Mouse (Mus musculus) forebrain, embryonic 14.5 days (tissue): ENCODE measurements around the gene Cldn4. TPM values are rescaled to one million over a fixed set of nuclear protein-coding genes. Genes with fewer than 3 reads are reported as not detected.
"Not testable (repeated sequence)": the region's sequence is repeated elsewhere in the genome, so short reads cannot be mapped to it uniquely, and the experiment has no call there.

Experiments
- ATAC-seq: fragments of 200-750 bp; cut with Nextera tagmentation; 2 replicates; pipeline ENCODE4 v1.8.0; 2017; ENCODE audit warnings: mild to moderate bottlenecking, moderate library complexity
- DNase-seq: peaks from one replicate; pipeline ENCODE4 v3.0.0-alpha.2; 2015; ENCODE audit warnings: low spot score
- H3K27ac ChIP-seq: fragments of 300-500 bp; sonication (generic); 2 replicates; pipeline ENCODE4 v1.5.1; 2014; ENCODE audit warnings: low read depth, mild to moderate bottlenecking, control low read depth, low read length, moderate library complexity
- H3K27me3 ChIP-seq: fragments of 300-500 bp; sonication (generic); replicated peaks from 2 replicates; pipeline ENCODE4 v1.6.1; 2014; ENCODE audit warnings: low read length, control low read depth, mixed read lengths; ENCODE audit not compliant: control insufficient read depth, insufficient read depth
- H3K36me3 ChIP-seq: fragments of 300-500 bp; sonication (generic); 2 replicates; pipeline ENCODE4 v1.6.1; 2014; ENCODE audit warnings: low read length, control low read depth; ENCODE audit not compliant: control insufficient read depth, insufficient read depth
- H3K4me1 ChIP-seq: fragments of 300-500 bp; sonication (generic); 2 replicates; pipeline ENCODE4 v1.6.1; 2014; ENCODE audit warnings: antibody characterized with exemption, low read length, control low read depth; ENCODE audit not compliant: control insufficient read depth, insufficient read depth
- H3K4me2 ChIP-seq: fragments of 300-500 bp; sonication (generic); 2 replicates; pipeline ENCODE4 v1.6.1; 2014; ENCODE audit warnings: mild to moderate bottlenecking, control low read depth, low read length
- H3K4me3 ChIP-seq: fragments of 300-500 bp; sonication (generic); 2 replicates; pipeline ENCODE4 v1.5.1; 2014; ENCODE audit warnings: low read depth, low read length, control low read depth
- H3K9ac ChIP-seq: fragments of 300-500 bp; sonication (generic); 2 replicates; pipeline ENCODE4 v1.6.1; 2014; ENCODE audit warnings: mild to moderate bottlenecking, low read length, control low read depth, moderate library complexity
- H3K9me3 ChIP-seq: fragments of 300-500 bp; sonication (generic); replicated peaks from 2 replicates; pipeline ENCODE4 v1.6.1; 2016; ENCODE audit warnings: low read length, control low read depth, mixed read lengths; ENCODE audit not compliant: control insufficient read depth
- WGBS: fragments of 180-500 bp; shearing (Covaris S2); extraction: QIAGEN DNeasy Blood & Tissue Kit; methylation state at CpG from one replicate; pipeline ENCODE4 v1.1.7; 2014; 5-methylcytosine and 5-hydroxymethylcytosine counted together
- polyA plus RNA-seq: library from polyadenylated mRNA; unstranded; fragments of >200 nt; fragmentation: Nextera tagmentation; extraction: Ambion mirVana; gene quantifications from 2 replicates; pipeline ENCODE4 v1.2.1, GENCODE M21; 2014

The Cldn4 gene
- polyA plus RNA-seq, 1 experiment from 2014 or later = not detected

DNA sequence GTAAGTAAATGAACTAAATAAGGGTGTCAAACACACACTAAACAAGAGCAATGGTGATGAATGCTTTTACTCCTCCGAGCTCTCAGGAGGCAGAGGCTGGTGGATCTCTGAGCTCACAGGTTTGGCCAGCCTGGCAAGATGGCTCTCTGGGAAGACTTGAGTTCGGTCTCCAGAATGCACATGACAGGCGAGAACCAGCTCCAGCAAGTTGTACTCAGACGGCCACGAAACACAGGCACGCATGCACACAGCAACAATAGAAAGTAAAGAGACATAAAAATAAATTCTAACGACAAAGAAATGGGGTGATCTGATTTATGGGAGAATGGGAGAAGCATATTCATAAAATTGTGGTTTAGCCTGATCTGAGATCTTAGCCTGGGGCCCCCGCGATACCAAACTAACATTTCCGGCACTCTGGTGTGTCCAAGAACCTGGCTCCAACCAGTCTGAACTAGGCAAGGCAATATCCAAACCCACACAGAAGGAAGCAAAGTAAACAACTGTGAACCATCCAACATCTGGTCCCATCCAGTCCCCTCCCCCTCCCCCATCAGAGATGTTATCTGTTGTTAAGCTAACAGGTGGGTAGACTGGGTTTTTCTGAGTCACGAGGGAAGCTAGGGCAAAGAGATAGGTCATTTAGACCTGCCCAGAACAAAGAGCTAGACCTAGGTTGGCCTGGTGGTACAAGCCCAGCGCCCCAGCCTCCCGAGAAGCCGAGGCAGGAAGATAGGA is 5.1 kb downstream of the Cldn4 start:
- no peak overlapping the region for H3K27ac ChIP-seq

DNA sequence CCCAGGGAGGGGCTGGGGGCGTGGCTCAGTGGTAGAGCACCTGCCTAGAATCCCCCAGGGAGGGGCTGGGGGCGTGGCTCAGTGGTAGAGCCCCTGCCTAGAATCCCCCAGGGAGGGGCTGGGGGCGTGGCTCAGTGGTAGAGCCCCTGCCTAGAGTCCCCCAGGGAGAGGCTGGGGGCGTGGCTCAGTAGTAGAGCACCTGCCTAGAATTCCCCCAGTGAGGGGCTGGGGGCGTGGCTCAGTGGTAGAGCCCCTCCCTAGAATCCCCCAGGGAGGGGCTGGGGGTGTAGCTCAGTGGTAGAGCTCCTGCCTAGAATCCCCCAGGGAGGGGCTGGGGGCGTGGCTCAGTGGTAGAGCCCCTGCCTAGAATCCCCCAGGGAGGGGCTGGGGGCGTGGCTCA is 7.2 kb downstream of the Cldn4 start:
- H3K9me3 ChIP-seq, H3K4me2 ChIP-seq, H3K27me3 ChIP-seq, H3K9ac ChIP-seq, H3K4me1 ChIP-seq, ATAC-seq, H3K4me3 ChIP-seq, H3K27ac ChIP-seq, DNase-seq, H3K36me3 ChIP-seq: not testable (repeated sequence)
- WGBS = 87% methylated on average over 2 of the region's 7 CpGs

More for the DNA sequence above, 5.1 kb downstream of the Cldn4 start:
- no peak overlapping the region for H3K4me2 ChIP-seq
- H3K4me1 ChIP-seq = no peaks in the 10 kb centered on the region
- no peaks in the 10 kb centered on the region for H3K36me3 ChIP-seq
- DNase-seq = no peak
- no peak for ATAC-seq
- H3K4me3 ChIP-seq = no peak overlapping the region
- no peak overlapping the region for H3K9ac ChIP-seq
- WGBS = 89% methylated on average over 14 of the region's 14 CpGs
- H3K9me3 ChIP-seq = no peaks in the 10 kb centered on the region
- H3K27me3 ChIP-seq = peaks cover 14% of the 10 kb centered on the region; the same call in 1 of the 2 replicates

DNA sequence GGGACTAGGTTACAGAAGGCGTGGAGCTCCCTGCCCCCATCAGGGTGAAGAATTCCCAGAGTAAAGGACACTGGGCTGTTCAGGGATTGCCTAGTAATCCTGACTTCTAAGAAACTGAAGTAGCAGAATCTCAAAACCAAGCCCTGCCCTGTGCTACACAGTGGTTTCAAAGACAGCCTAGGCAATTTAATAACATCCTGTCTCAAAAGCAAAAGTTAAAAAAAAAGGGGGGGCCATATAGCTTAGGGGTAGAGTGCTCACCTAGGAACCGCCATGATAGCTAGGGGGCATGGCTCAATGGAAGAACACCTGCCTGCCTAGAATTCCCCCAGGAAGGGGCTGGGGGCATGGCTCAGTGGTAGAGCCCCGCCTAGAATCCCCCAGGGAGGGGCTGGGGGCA is 7.7 kb downstream of the Cldn4 start:
- H3K27ac ChIP-seq = no peak overlapping the region
- no peaks in the 10 kb centered on the region for H3K27me3 ChIP-seq
- no peak for ATAC-seq
- DNase-seq = no peak
- no peaks in the 10 kb centered on the region for H3K36me3 ChIP-seq
- no peaks in the 10 kb centered on the region for H3K4me1 ChIP-seq
- no peak overlapping the region for H3K4me2 ChIP-seq
- 71% methylated on average over 3 of the region's 3 CpGs for WGBS
- H3K9ac ChIP-seq = no peak overlapping the region
- no peaks in the 10 kb centered on the region for H3K9me3 ChIP-seq
- no peak overlapping the region for H3K4me3 ChIP-seq

DNA sequence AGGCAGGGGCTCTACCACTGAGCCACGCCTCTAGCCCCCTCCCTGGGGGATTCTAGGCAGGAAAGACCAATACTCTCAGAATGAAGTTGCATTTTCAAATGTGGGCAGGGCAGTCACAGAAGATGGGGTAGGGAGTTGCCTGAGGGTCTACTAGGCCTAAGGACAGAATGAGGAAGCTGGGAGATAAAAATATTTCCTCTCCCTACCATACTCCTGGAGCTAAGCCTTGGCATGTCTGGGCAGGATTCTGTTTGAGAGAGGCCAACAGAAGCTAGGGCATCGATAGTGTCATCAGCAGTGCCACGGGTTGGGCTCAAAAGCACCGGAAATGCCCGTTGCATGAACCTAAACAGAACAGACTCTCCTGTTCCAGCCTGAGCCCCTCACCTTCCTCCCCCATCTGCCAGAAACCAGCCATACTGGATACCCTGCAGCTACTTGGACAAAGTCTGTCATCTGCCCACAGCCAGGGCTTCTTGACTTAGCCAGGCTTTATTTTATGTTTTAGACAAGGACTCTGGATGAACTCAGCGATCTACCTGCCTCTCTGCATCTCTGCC is 10.0 kb downstream of the Cldn4 start:
- no peaks in the 10 kb centered on the region for H3K9me3 ChIP-seq
- no peak overlapping the region for H3K4me3 ChIP-seq
- H3K27me3 ChIP-seq = no peaks in the 10 kb centered on the region
- 0 out of 2 replicates have a peak, but pooled peaks cover 3% of the 10 kb centered on the region for H3K4me1 ChIP-seq
- no peak overlapping the region for H3K27ac ChIP-seq
- ATAC-seq (no peak), DNase-seq (no peak)
- WGBS = 88% methylated on average over 6 of the region's 6 CpGs
- no peak overlapping the region for H3K9ac ChIP-seq
- no peaks in the 10 kb centered on the region for H3K36me3 ChIP-seq
- no peak overlapping the region for H3K4me2 ChIP-seq

DNA sequence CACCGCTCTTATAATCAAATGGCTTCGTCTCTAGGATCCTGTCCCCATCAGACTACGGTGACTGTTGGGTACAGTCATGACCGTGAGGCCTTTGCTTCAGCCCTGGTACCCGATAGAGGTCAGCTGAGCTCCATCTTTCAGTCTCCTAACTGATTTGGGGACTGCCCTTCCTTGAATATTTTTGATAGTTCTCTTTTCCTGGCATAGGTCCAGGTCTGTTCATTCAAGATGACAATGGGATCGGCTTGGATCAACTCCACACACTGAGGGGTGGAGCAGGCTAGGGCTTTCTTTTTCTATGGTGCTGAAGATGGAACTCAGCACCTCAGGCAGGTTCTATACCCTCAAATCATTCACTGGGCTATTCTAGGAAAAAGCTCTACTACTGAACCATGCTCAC is 10.7 kb downstream of the Cldn4 start:
- Histone ChIP-seq H3K4me2 (no peak overlapping the region), H3K9ac (no peak overlapping the region), H3K9me3 (no peaks in the 10 kb centered on the region), H3K27ac (no peak overlapping the region), H3K4me1 (0 out of 2 replicates have a peak, but pooled peaks cover 3% of the 10 kb centered on the region), H3K36me3 (no peaks in the 10 kb centered on the region), H3K4me3 (no peak overlapping the region), H3K27me3 (no peaks in the 10 kb centered on the region)
- WGBS = 91% methylated on average over 6 of the region's 6 CpGs
- no peak for DNase-seq
- ATAC-seq = no peak

DNA sequence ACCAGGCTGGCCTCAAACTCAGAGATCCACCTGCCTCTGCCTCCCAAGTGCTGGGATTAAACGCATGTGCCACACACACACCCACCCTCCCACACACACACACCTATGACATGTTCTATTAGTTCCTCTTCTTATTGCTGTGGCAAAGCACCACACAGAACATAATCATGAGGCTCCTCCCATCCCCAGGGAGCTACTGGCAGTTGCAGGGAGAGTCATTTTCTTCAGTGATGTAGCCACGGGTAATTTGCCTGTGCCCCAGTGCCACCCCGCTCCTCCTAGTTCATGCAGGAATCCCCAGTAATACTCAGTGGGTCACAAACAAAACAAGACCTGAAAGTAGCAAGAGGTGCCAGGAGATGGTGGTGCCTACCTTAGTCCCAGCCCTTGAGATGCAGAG is 12.1 kb downstream of the Cldn4 start:
- DNase-seq (no peak), ATAC-seq (no peak)
- Histone ChIP-seq H3K4me1 (0 out of 2 replicates have a peak, but pooled peaks cover 3% of the 10 kb centered on the region), H3K27ac (no peak overlapping the region), H3K4me2 (no peak overlapping the region), H3K4me3 (no peak overlapping the region), H3K9ac (no peak overlapping the region), H3K9me3 (no peaks in the 10 kb centered on the region), H3K27me3 (no peaks in the 10 kb centered on the region), H3K36me3 (no peaks in the 10 kb centered on the region)
- WGBS = 92% methylated on average over 3 of the region's 3 CpGs

DNA sequence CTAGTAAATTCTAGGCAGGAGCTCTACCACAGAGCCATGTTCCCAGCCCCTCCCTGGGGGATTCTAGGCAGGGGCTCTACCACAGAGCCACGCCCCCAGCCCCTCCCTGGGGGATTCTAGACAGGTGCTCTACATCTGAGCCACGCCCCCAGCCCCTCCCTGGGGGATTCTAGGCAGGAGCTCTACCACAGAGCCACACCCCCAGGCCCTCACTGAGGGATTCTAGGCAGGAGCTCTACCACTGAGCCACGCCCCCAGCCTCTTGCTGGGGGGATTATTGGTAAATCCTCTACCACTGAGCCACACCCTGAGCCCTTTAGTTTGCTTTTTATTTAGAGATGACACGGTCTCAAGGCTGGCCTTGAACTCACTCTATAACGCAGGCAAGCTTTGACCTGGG is 13.0 kb downstream of the Cldn4 start:
- H3K9ac ChIP-seq, H3K4me1 ChIP-seq, H3K27me3 ChIP-seq, H3K9me3 ChIP-seq, H3K36me3 ChIP-seq, DNase-seq, H3K4me2 ChIP-seq, H3K4me3 ChIP-seq, H3K27ac ChIP-seq, ATAC-seq: not testable (repeated sequence)
- WGBS = 85% methylated on average over 5 of the region's 5 CpGs

DNA sequence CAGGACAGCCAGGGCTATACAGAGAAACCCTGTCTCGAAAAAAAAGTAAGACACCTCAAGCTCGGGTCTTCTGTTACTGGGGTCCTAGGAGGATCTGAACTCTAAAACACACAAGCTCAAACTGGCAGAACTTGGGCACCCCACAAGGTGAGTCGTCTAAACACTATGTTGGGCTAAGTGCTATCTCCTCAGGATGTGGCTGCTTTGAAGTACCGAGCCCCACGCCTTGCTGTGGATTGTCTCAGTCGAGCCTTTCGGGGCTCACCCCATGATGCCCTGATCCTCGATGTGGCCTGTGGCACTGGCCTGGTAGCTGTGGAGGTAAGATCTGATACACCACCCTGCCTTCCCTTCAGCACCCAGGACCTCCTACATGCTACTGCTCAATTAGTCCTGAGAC is 13.5 kb downstream of the Cldn4 start:
- no peak overlapping the region for H3K9ac ChIP-seq
- H3K36me3 ChIP-seq = no peaks in the 10 kb centered on the region
- DNase-seq (no peak), ATAC-seq (no peak)
- H3K4me1 ChIP-seq = 0 out of 2 replicates have a peak, but pooled peaks cover 3% of the 10 kb centered on the region
- no peak overlapping the region for H3K4me3 ChIP-seq
- H3K27me3 ChIP-seq = no peaks in the 10 kb centered on the region
- no peak overlapping the region for H3K27ac ChIP-seq
- no peak overlapping the region for H3K4me2 ChIP-seq
- H3K9me3 ChIP-seq = no peaks in the 10 kb centered on the region
- 97% methylated on average over 8 of the region's 8 CpGs for WGBS

DNA sequence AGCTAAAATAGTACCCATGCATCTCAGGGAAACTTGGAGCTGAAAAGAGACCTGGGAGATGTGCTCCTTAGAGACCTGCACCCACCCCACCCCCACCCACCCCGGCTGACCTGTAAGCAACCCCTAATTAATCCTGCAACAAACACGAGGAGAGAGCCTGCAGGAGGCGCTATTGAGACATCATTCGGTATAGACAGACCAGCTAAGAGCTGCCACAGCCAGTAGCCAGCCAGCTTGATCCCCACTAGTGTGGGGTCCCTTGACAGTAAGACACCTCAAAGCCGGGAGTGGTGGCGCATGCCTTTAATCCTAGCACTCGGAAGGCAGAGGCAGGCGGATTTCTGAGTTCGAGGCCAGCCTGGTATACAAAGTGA is 13.8 kb downstream of the Cldn4 start:
- Histone ChIP-seq H3K9me3 (no peaks in the 10 kb centered on the region), H3K9ac (peak overlapping the region; percentile 74), H3K27me3 (no peaks in the 10 kb centered on the region), H3K4me1 (0 out of 2 replicates have a peak, but pooled peaks cover 3% of the 10 kb centered on the region), H3K27ac (no peak overlapping the region), H3K4me2 (peak overlapping the region; percentile 93), H3K4me3 (peak overlapping the region; percentile 57), H3K36me3 (no peaks in the 10 kb centered on the region)
- ATAC-seq = peak; percentile 10; the same call in 1 of the 2 replicates
- peak; percentile 61 for DNase-seq
- WGBS = 47% methylated on average over 9 of the region's 9 CpGs
